Comparison of ENCODE assay signal across 10 mouse cellular contexts in genomic region chr15:97664981-97665668, GRCm38 (mm10). TPM values are rescaled to one million over a fixed set of nuclear protein-coding genes. Genes with fewer than 3 reads are reported as not detected.
A peak's percentile ranks its signal among the peaks of the same experiment; 100 is the strongest.
DNase-seq lines count a peak whose midpoint lies in the region; TF ChIP-seq lines count a peak whose summit lies in the region.
"Had no signal": no experiment of that assay in that cellular context is flagged by ENCODE, and none has a peak within 500 bp of the region (broad histone marks: within the 10 kb centered on the region; RNA-seq: fewer than 3 reads in every experiment).

No protein-coding gene starts in this region.

- TF ChIP-seq EP300 in ES-Bruce4 (IDR thresholded peaks at IDR 0.05; ENCODE audit: insufficient read depth, low read depth, low read length) = no peak

- intact Hi-C loops in left cerebral cortex, adult 2 months (cut with DNase I) = loop anchor here (1.0 to 5.0 kb wide), 3 partner anchors 112 to 470 kb away; partner anchors contain the start of genes Amigo2, Pced1b and Slc48a1
- intact Hi-C loops in left cerebral cortex, postnatal 25 days (cut with DNase I) = loop anchor here (5.0 to 10.0 kb wide), 2 partner anchors 340 to 418 kb away; partner anchors contain the start of genes Amigo2 and Pced1b

- TF ChIP-seq POLR2A in ES-Bruce4 (IDR thresholded peaks at IDR 0.05; ENCODE audit: insufficient read depth, low read length) = no peak
- TF ChIP-seq POLR2A in bone marrow macrophage, adult 2 months (IDR thresholded peaks at IDR 0.05; ENCODE audit: borderline replicate concordance, low read depth, low read length) = no peak

- no peak overlapping the region for H3K4me3 ChIP-seq in left cerebral cortex, adult 2 months
- no peak overlapping the region for H3K4me3 ChIP-seq in ES-Bruce4 (ENCODE audit: low read depth, low read length)
- no peak overlapping the region for H3K4me3 ChIP-seq in bone marrow macrophage, adult 2 months (ENCODE audit: insufficient read depth, low read length)
- H3K4me3 ChIP-seq: kidney, embryonic 15.5 days; midbrain, embryonic 15.5 days had no signal

- H3K27ac ChIP-seq in left cerebral cortex, adult 2 months = no peak overlapping the region
- no peak overlapping the region for H3K27ac ChIP-seq in ES-Bruce4 (ENCODE audit: insufficient read depth, low read length)
- no peak overlapping the region for H3K27ac ChIP-seq in bone marrow macrophage, adult 2 months (ENCODE audit: insufficient read depth, low read depth, low read length)
- H3K27ac ChIP-seq: kidney, embryonic 15.5 days had no signal

- H3K4me1 ChIP-seq in ES-Bruce4 (ENCODE audit: control insufficient read depth, insufficient read depth, low read length) = no peaks in the 10 kb centered on the region
- no peaks in the 10 kb centered on the region; the same call in 1 of the 2 replicates for H3K4me1 ChIP-seq in bone marrow macrophage, adult 2 months (ENCODE audit: control insufficient read depth, insufficient read depth, low read length)

- H3K27me3 ChIP-seq in ES-Bruce4 (ENCODE audit: control insufficient read depth, insufficient read depth, low read length, poor library complexity, severe bottlenecking) = no peaks in the 10 kb centered on the region
- H3K27me3 ChIP-seq: kidney, embryonic 15.5 days had no signal

- peak; percentile 77 for TF ChIP-seq CTCF in left cerebral cortex, adult 2 months (IDR thresholded peaks at IDR 0.05)
- TF ChIP-seq CTCF in ES-Bruce4 (IDR thresholded peaks at IDR 0.05; ENCODE audit: low read depth, low read length) = peak; percentile 77
- peak; percentile 64; the same call in 1 of the 2 replicates for TF ChIP-seq CTCF in bone marrow macrophage, adult 2 months (IDR thresholded peaks at IDR 0.05; ENCODE audit: low read depth, low read length)

- no peaks in the 10 kb centered on the region for H3K9me3 ChIP-seq in ES-Bruce4 (replicated peaks; ENCODE audit: control insufficient read depth, insufficient read depth, low read length, poor library complexity, severe bottlenecking)
- H3K9me3 ChIP-seq: kidney, embryonic 15.5 days; midbrain, embryonic 15.5 days had no signal

- no peak for DNase-seq in left cerebral cortex, adult 2 months (ENCODE audit: extremely low spot score in 1 of 2, low spot score in 2 of 2)
- no peak for DNase-seq in left cerebral cortex, postnatal 25 days (ENCODE audit: low spot score in 2 of 2)
- peak; percentile 45 for DNase-seq in lung, postnatal 36 days
- DNase-seq in adipocyte (ENCODE audit: low spot score) = no peak
- no peak for DNase-seq in layer of hippocampus, postnatal 14 days (ENCODE audit: low spot score in 2 of 2)
- DNase-seq in urinary bladder, postnatal 36 days (ENCODE audit: low spot score in 2 of 2) = no peak

- H3K36me3 ChIP-seq in ES-Bruce4 (ENCODE audit: control insufficient read depth, insufficient read depth, low read length, poor library complexity, severe bottlenecking) = no peaks in the 10 kb centered on the region
- H3K36me3 ChIP-seq: kidney, embryonic 15.5 days; midbrain, embryonic 15.5 days had no signal

- no peak overlapping the region for H3K9ac ChIP-seq in ES-Bruce4 (ENCODE audit: low read depth, poor library complexity, severe bottlenecking)
- H3K9ac ChIP-seq: kidney, embryonic 15.5 days; midbrain, embryonic 15.5 days had no signal

RNA-seq across cellular contexts. Expression of gene Rpap3, which starts 40.5 kb away (rescaled TPM):
- 10 to 100 TPM; 26.6 to 28.4 TPM for total RNA-seq in left cerebral cortex, adult 2 months (2021)
- total RNA-seq in left cerebral cortex, postnatal 25 days (2021) = 10 to 100 TPM; 26.3 to 28.3 TPM
- polyA plus RNA-seq in ES-Bruce4 (2011; ENCODE audit: insufficient read depth, insufficient read length, low read depth, missing spikeins) = 39.6 and 41.7 TPM in 2 replicates
- 9.9 and 10.4 TPM in 2 replicates for polyA plus RNA-seq in bone marrow macrophage, adult 2 months (2012; ENCODE audit: insufficient read depth, insufficient read length, missing spikeins)
- 10 to 100 TPM; 25.3 to 26.4 TPM for total RNA-seq in layer of hippocampus, postnatal 14 days (2021)
